In genomic region chr3:89216407-89216806, GRCm38 (mm10) we compare ENCODE assay signal across 10 mouse cellular contexts. TPM values are rescaled to one million over a fixed set of nuclear protein-coding genes. Genes with fewer than 3 reads are reported as not detected.
DNase-seq lines count a peak whose midpoint lies in the region; ATAC-seq and TF ChIP-seq lines count a peak whose summit lies in the region.
"Not testable (repeated sequence)": the region's sequence is repeated elsewhere in the genome, so short reads cannot be mapped to it uniquely, and the experiment has no call there.
"Had no signal": no experiment of that assay in that cellular context is flagged by ENCODE, and none has a peak within 500 bp of the region (broad histone marks: within the 10 kb centered on the region; RNA-seq: fewer than 3 reads in every experiment).

No protein-coding gene starts in this region.

- 74% methylated on average over 7 of the region's 7 CpGs for WGBS in embryonic facial prominence, embryonic 10.5 days
- 75% methylated on average over 7 of the region's 7 CpGs for WGBS in forebrain, embryonic 11.5 days
- WGBS in hindbrain, embryonic 14.5 days = 68% methylated on average over 7 of the region's 7 CpGs
- WGBS in limb, embryonic 14.5 days = 71% methylated on average over 7 of the region's 7 CpGs
- 71% methylated on average over 7 of the region's 7 CpGs for WGBS in midbrain, embryonic 12.5 days
- WGBS in neural tube, embryonic 13.5 days = 77% methylated on average over 7 of the region's 7 CpGs

- peak overlapping the region; percentile 73; the same call in 1 of the 2 replicates for H3K4me3 ChIP-seq in embryonic facial prominence, embryonic 10.5 days
- H3K4me3 ChIP-seq in forebrain, embryonic 11.5 days (ENCODE audit: low read depth, low read length); hindbrain, embryonic 14.5 days (replicated peaks; ENCODE audit: low read length); limb, embryonic 14.5 days (replicated peaks; ENCODE audit: low read length); midbrain, embryonic 12.5 days; neural tube, embryonic 13.5 days: not testable (repeated sequence)
- peak overlapping the region; percentile 92; the same call in 1 of the 2 replicates for H3K4me3 ChIP-seq in gastrocnemius, adult 2 months

- peak overlapping the region; percentile 87; the same call in 1 of the 2 replicates for H3K4me2 ChIP-seq in forebrain, embryonic 11.5 days (ENCODE audit: low read depth, low read length, severe bottlenecking)
- H3K4me2 ChIP-seq in hindbrain, embryonic 14.5 days (replicated peaks) = peak overlapping the region; percentile 87
- peak overlapping the region; percentile 86 for H3K4me2 ChIP-seq in limb, embryonic 14.5 days (replicated peaks; ENCODE audit: low read depth, low read length, severe bottlenecking)
- peak overlapping the region; percentile 77 for H3K4me2 ChIP-seq in midbrain, embryonic 12.5 days (replicated peaks)
- peak overlapping the region; percentile 73 for H3K4me2 ChIP-seq in neural tube, embryonic 13.5 days

- not testable (repeated sequence) for H3K27me3 ChIP-seq in embryonic facial prominence, embryonic 10.5 days (replicated peaks; ENCODE audit: low read depth, poor library complexity, severe bottlenecking); forebrain, embryonic 11.5 days (ENCODE audit: control insufficient read depth, insufficient read depth, low read length); hindbrain, embryonic 14.5 days (ENCODE audit: control insufficient read depth, insufficient read depth, low read length); limb, embryonic 14.5 days (ENCODE audit: control insufficient read depth, insufficient read depth, low read length); midbrain, embryonic 12.5 days; neural tube, embryonic 13.5 days

- not testable (repeated sequence) for H3K9me3 ChIP-seq in embryonic facial prominence, embryonic 10.5 days; forebrain, embryonic 11.5 days (ENCODE audit: control insufficient read depth, low read length); hindbrain, embryonic 14.5 days (ENCODE audit: control insufficient read depth, low read length); limb, embryonic 14.5 days (ENCODE audit: control insufficient read depth, low read length); midbrain, embryonic 12.5 days; neural tube, embryonic 13.5 days

- not testable (repeated sequence) for H3K27ac ChIP-seq in embryonic facial prominence, embryonic 10.5 days (replicated peaks); hindbrain, embryonic 14.5 days; limb, embryonic 14.5 days (replicated peaks; ENCODE audit: low read depth, low read length); neural tube, embryonic 13.5 days (replicated peaks)
- H3K27ac ChIP-seq in forebrain, embryonic 11.5 days (ENCODE audit: low read depth, low read length) = peak overlapping the region; percentile 34; the same call in 1 of the 2 replicates
- peak overlapping the region; percentile 95; the same call in 1 of the 2 replicates for H3K27ac ChIP-seq in gastrocnemius, adult 2 months
- peak overlapping the region; percentile 98 for H3K27ac ChIP-seq in midbrain, embryonic 12.5 days (replicated peaks)

- DNase-seq in embryonic facial prominence, embryonic 10.5 days (ENCODE audit: low spot score); forebrain, embryonic 11.5 days (ENCODE audit: low spot score); gastrocnemius, adult 2 months; hindbrain, embryonic 14.5 days (ENCODE audit: low spot score); limb, embryonic 14.5 days (ENCODE audit: low spot score): not testable (repeated sequence)

- not testable (repeated sequence) for TF ChIP-seq CTCF in gastrocnemius, adult 2 months (IDR thresholded peaks at IDR 0.05)

- not testable (repeated sequence) for TF ChIP-seq POLR2A in limb, embryonic 14.5 days (IDR thresholded peaks at IDR 0.05; ENCODE audit: borderline replicate concordance, extremely low read depth, insufficient read depth, insufficient read length)

- H3K36me3 ChIP-seq in embryonic facial prominence, embryonic 10.5 days (replicated peaks) = peaks cover 38% of the 10 kb centered on the region
- H3K36me3 ChIP-seq in forebrain, embryonic 11.5 days (ENCODE audit: control insufficient read depth, insufficient read depth, low read length); hindbrain, embryonic 14.5 days (replicated peaks; ENCODE audit: control insufficient read depth, insufficient read depth): not testable (repeated sequence)
- peaks cover 16% of the 10 kb centered on the region; the same call in 1 of the 2 replicates for H3K36me3 ChIP-seq in limb, embryonic 14.5 days (ENCODE audit: control insufficient read depth, insufficient read depth, low read length)
- H3K36me3 ChIP-seq in midbrain, embryonic 12.5 days = peaks cover 31% of the 10 kb centered on the region
- peaks cover 10% of the 10 kb centered on the region for H3K36me3 ChIP-seq in neural tube, embryonic 13.5 days

- H3K9ac ChIP-seq in forebrain, embryonic 11.5 days (ENCODE audit: low read length) = 0 out of 2 replicates have a peak overlapping the region, but pooled peaks have one; percentile 80
- H3K9ac ChIP-seq in hindbrain, embryonic 14.5 days; limb, embryonic 14.5 days (ENCODE audit: low read depth, low read length, severe bottlenecking); neural tube, embryonic 13.5 days: not testable (repeated sequence)
- 0 out of 2 replicates have a peak overlapping the region, but pooled peaks have one; percentile 24 for H3K9ac ChIP-seq in midbrain, embryonic 12.5 days (replicated peaks)

- ATAC-seq in forebrain, embryonic 11.5 days (replicated peaks; ENCODE audit: low FRiP score); hindbrain, embryonic 14.5 days (ENCODE audit: low FRiP score); limb, embryonic 14.5 days (ENCODE audit: low FRiP score, low read depth); midbrain, embryonic 12.5 days (ENCODE audit: low FRiP score, low read depth); neural tube, embryonic 13.5 days (ENCODE audit: low read depth): not testable (repeated sequence)

- intact Hi-C loops in gastrocnemius, adult 2 months (cut with DNase I) = loop anchor here (1.0 to 10.0 kb wide), 3 partner anchors 52 to 126 kb away; partner anchors contain the start of genes Clk2 and Hcn3

- H3K4me1 ChIP-seq in embryonic facial prominence, embryonic 10.5 days = peaks cover 58% of the 10 kb centered on the region
- peaks cover 27% of the 10 kb centered on the region for H3K4me1 ChIP-seq in forebrain, embryonic 11.5 days (replicated peaks; ENCODE audit: control insufficient read depth, insufficient read depth, low read length)
- peaks cover 19% of the 10 kb centered on the region for H3K4me1 ChIP-seq in hindbrain, embryonic 14.5 days (replicated peaks; ENCODE audit: control insufficient read depth, insufficient read depth, low read length)
- H3K4me1 ChIP-seq in limb, embryonic 14.5 days (ENCODE audit: control insufficient read depth, insufficient read depth, low read length) = peaks cover 20% of the 10 kb centered on the region
- peaks cover 59% of the 10 kb centered on the region for H3K4me1 ChIP-seq in midbrain, embryonic 12.5 days
- peaks cover 60% of the 10 kb centered on the region for H3K4me1 ChIP-seq in neural tube, embryonic 13.5 days (replicated peaks)

RNA-seq across cellular contexts. Expression of gene Thbs3, which starts 1.4 kb away (rescaled TPM):
- polyA plus RNA-seq in embryonic facial prominence, embryonic 10.5 days (2016; fragmentation: Nextera tagmentation; extraction: Ambion mirVana) = 42.0 and 43.3 TPM in 2 replicates
- 63.3 and 69.9 TPM in 2 replicates for polyA plus RNA-seq in forebrain, embryonic 11.5 days (2014; fragmentation: Nextera tagmentation; extraction: Ambion mirVana)
- total RNA-seq in gastrocnemius, adult 2 months (2021) = 10 to 100 TPM in 1 of 2 experiments, 1 to 10 TPM in 1; 6.4 to 10.2 TPM
- polyA plus RNA-seq in hindbrain, embryonic 14.5 days (2014; fragmentation: Nextera tagmentation; extraction: Ambion mirVana) = 29.0 and 31.0 TPM in 2 replicates
- 229 and 244 TPM in 2 replicates for polyA plus RNA-seq in limb, embryonic 14.5 days (2012; rRNA removed)
- polyA plus RNA-seq in limb, embryonic 14.5 days (2014; fragmentation: Nextera tagmentation; extraction: Ambion mirVana) = 78.9 and 83.0 TPM in 2 replicates
- 105 and 107 TPM in 2 replicates for polyA plus RNA-seq in midbrain, embryonic 12.5 days (2016; fragmentation: Nextera tagmentation; extraction: Ambion mirVana)
- polyA plus RNA-seq in neural tube, embryonic 13.5 days (2015; fragmentation: Nextera tagmentation; extraction: Ambion mirVana) = 45.6 and 52.8 TPM in 2 replicates
- total RNA-seq: granulocyte monocyte progenitor cell, adult 5-6 weeks; hematopoietic stem cell, adult 5-6 weeks had no signal

RNA-seq across cellular contexts. Expression of gene Mtx1, which starts 10.5 kb away (rescaled TPM):
- polyA plus RNA-seq in embryonic facial prominence, embryonic 10.5 days (2016; fragmentation: Nextera tagmentation; extraction: Ambion mirVana) = 248 and 258 TPM in 2 replicates
- polyA plus RNA-seq in forebrain, embryonic 11.5 days (2014; fragmentation: Nextera tagmentation; extraction: Ambion mirVana) = 194 and 213 TPM in 2 replicates
- 10 to 100 TPM; 40.7 to 51.4 TPM for total RNA-seq in gastrocnemius, adult 2 months (2021)
- polyA plus RNA-seq in hindbrain, embryonic 14.5 days (2014; fragmentation: Nextera tagmentation; extraction: Ambion mirVana) = 144 and 148 TPM in 2 replicates
- polyA plus RNA-seq in limb, embryonic 14.5 days (2012; rRNA removed) = 196 and 211 TPM in 2 replicates
- polyA plus RNA-seq in limb, embryonic 14.5 days (2014; fragmentation: Nextera tagmentation; extraction: Ambion mirVana) = 159 and 163 TPM in 2 replicates
- polyA plus RNA-seq in midbrain, embryonic 12.5 days (2016; fragmentation: Nextera tagmentation; extraction: Ambion mirVana) = 183 and 185 TPM in 2 replicates
- polyA plus RNA-seq in neural tube, embryonic 13.5 days (2015; fragmentation: Nextera tagmentation; extraction: Ambion mirVana) = 157 and 170 TPM in 2 replicates

RNA-seq across cellular contexts. Expression of gene Muc1, which starts 12.4 kb away (rescaled TPM):
- polyA plus RNA-seq in embryonic facial prominence, embryonic 10.5 days (2016; fragmentation: Nextera tagmentation; extraction: Ambion mirVana) = 0.15 and 0.81 TPM in 2 replicates
- polyA plus RNA-seq in forebrain, embryonic 11.5 days (2014; fragmentation: Nextera tagmentation; extraction: Ambion mirVana) = 2.0 and 3.4 TPM in 2 replicates
- total RNA-seq in gastrocnemius, adult 2 months (2021) = under 1 TPM; 0.13 to 0.22 TPM
- 0.47 and 0.52 TPM in 2 replicates for polyA plus RNA-seq in hindbrain, embryonic 14.5 days (2014; fragmentation: Nextera tagmentation; extraction: Ambion mirVana)
- polyA plus RNA-seq in limb, embryonic 14.5 days (2012; rRNA removed) = 5.6 and 7.0 TPM in 2 replicates
- polyA plus RNA-seq in limb, embryonic 14.5 days (2014; fragmentation: Nextera tagmentation; extraction: Ambion mirVana) = 0.55 and 1.1 TPM in 2 replicates
- 3.8 and 5.2 TPM in 2 replicates for polyA plus RNA-seq in midbrain, embryonic 12.5 days (2016; fragmentation: Nextera tagmentation; extraction: Ambion mirVana)
- polyA plus RNA-seq in neural tube, embryonic 13.5 days (2015; fragmentation: Nextera tagmentation; extraction: Ambion mirVana) = 1.0 and 1.1 TPM in 2 replicates
- total RNA-seq: granulocyte monocyte progenitor cell, adult 5-6 weeks had no signal
- polyA plus RNA-seq: liver, embryonic 12.5 days had no signal

RNA-seq across cellular contexts. Expression of gene Gba, which starts 13.7 kb away (rescaled TPM):
- 33.8 and 33.9 TPM in 2 replicates for polyA plus RNA-seq in embryonic facial prominence, embryonic 10.5 days (2016; fragmentation: Nextera tagmentation; extraction: Ambion mirVana)
- 32.4 and 37.7 TPM in 2 replicates for polyA plus RNA-seq in forebrain, embryonic 11.5 days (2014; fragmentation: Nextera tagmentation; extraction: Ambion mirVana)
- total RNA-seq in gastrocnemius, adult 2 months (2021) = 10 to 100 TPM; 17.4 to 19.7 TPM
- polyA plus RNA-seq in hindbrain, embryonic 14.5 days (2014; fragmentation: Nextera tagmentation; extraction: Ambion mirVana) = 45.7 and 48.8 TPM in 2 replicates
- 51.2 and 68.0 TPM in 2 replicates for polyA plus RNA-seq in limb, embryonic 14.5 days (2012; rRNA removed)
- 48.1 and 53.3 TPM in 2 replicates for polyA plus RNA-seq in limb, embryonic 14.5 days (2014; fragmentation: Nextera tagmentation; extraction: Ambion mirVana)
- 42.4 and 45.8 TPM in 2 replicates for polyA plus RNA-seq in midbrain, embryonic 12.5 days (2016; fragmentation: Nextera tagmentation; extraction: Ambion mirVana)
- 48.3 and 50.0 TPM in 2 replicates for polyA plus RNA-seq in neural tube, embryonic 13.5 days (2015; fragmentation: Nextera tagmentation; extraction: Ambion mirVana)

RNA-seq across cellular contexts. Expression of gene Krtcap2, which starts 29.4 kb away (rescaled TPM):
- 244 and 262 TPM in 2 replicates for polyA plus RNA-seq in embryonic facial prominence, embryonic 10.5 days (2016; fragmentation: Nextera tagmentation; extraction: Ambion mirVana)
- 237 and 252 TPM in 2 replicates for polyA plus RNA-seq in forebrain, embryonic 11.5 days (2014; fragmentation: Nextera tagmentation; extraction: Ambion mirVana)
- total RNA-seq in gastrocnemius, adult 2 months (2021) = 10 to 100 TPM; 62.9 to 79.7 TPM
- polyA plus RNA-seq in hindbrain, embryonic 14.5 days (2014; fragmentation: Nextera tagmentation; extraction: Ambion mirVana) = 209 and 224 TPM in 2 replicates
- 121 and 153 TPM in 2 replicates for polyA plus RNA-seq in limb, embryonic 14.5 days (2012; rRNA removed)
- polyA plus RNA-seq in limb, embryonic 14.5 days (2014; fragmentation: Nextera tagmentation; extraction: Ambion mirVana) = 352 and 353 TPM in 2 replicates
- polyA plus RNA-seq in midbrain, embryonic 12.5 days (2016; fragmentation: Nextera tagmentation; extraction: Ambion mirVana) = 253 and 255 TPM in 2 replicates
- 248 and 258 TPM in 2 replicates for polyA plus RNA-seq in neural tube, embryonic 13.5 days (2015; fragmentation: Nextera tagmentation; extraction: Ambion mirVana)
